Mouse (Mus musculus) ZHBTc4 (cell line): Measurements from ENCODE around the gene Vmn1r184.
"Not testable (repeated sequence)": the region's sequence is repeated elsewhere in the genome, so short reads cannot be mapped to it uniquely, and the experiment has no call there.

ENCODE experiments used
- DNase-seq: peaks from one replicate; pipeline ENCODE4 v3.0.0-alpha.2; 2011; ENCODE audit warnings: low read depth, low spot score

Gene Vmn1r184

DNA sequence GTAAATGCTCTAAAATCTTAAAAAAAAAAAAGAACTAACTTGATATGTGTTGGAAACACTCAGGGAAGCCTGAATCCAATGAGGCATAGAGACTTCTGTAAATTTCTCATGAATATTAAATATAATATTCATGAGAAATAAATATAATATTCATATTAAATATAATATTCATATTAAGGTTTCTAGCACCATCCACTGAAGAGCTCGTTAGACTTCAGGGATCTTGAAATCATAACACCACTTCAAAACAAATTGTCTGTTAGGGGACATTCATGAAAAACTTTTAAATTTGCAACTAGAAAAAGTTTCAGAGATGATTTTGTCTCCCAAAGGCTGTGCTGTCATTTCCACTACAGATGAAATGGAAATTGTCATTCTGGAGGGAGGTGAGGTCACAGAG is at the start of gene Vmn1r184:
Vmn1r184 (plus strand) TSS at position 301 of the 400 bp plus-strand sequence.
- not testable (repeated sequence) for DNase-seq

DNA sequence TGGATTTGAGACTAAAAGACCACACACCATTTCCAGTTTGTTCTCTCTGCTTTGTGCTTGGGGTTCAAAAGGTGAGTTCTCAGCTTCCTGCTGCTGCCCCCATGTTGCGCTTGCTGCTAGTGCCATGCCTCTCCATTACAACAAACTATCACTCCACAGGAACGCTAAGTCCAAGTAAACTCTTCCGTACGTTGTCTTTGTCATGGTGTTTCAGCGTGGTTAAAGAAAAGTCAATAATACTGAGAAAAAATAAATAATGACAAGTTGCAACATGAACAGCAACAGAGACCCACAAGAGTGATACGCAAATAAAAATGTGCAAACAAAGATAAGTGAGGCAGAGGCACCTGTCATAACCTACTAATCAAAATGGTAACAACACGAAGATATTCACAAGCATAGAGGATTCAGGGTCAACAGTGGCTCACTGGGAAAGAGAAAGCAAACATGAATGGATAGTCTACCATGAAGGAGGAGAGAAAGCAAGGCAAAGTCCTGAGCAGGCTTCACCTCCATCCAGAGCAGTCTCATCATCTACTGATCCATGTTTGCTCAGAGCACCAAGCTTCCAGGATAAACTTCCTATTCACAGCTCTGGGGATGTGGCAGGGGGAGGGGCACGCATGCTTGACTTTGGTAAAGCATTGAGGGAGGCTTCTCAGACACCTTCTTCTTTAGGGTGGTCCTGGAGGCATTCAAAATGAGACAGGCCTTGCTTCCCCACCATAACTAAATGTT is 43.5 kb downstream of the Vmn1r184 start:
- DNase-seq = not testable (repeated sequence)

GRCm38 (mm10) chr7:26306926-26307325 is 46.8 kb downstream of the Vmn1r184 start, which contains the start of gene Cyp2a4:
Gene Cyp2a4 (plus strand): TSS chr7:26307169.
- DNase-seq = not testable (repeated sequence)

DNA sequence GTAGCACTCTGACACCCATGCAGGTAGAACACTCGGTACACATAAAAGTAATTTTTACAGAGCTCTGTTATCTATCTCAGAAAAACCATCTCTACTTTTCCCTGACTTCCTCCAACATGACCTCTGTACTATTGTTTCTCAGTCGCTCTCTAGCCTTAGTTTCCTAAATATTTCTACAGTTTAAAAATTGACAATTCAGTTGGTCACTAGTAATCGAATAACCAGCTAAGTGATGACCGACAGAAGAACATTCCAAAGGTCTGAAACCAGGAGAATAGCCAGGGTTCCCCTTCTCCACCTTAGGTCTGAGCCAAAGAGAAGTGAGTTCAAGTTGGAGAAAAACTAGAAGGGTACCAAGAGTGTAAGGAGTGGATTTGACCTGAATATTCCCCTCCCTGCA is 51.7 kb downstream of the Vmn1r184 start:
- not testable (repeated sequence) for DNase-seq

DNA sequence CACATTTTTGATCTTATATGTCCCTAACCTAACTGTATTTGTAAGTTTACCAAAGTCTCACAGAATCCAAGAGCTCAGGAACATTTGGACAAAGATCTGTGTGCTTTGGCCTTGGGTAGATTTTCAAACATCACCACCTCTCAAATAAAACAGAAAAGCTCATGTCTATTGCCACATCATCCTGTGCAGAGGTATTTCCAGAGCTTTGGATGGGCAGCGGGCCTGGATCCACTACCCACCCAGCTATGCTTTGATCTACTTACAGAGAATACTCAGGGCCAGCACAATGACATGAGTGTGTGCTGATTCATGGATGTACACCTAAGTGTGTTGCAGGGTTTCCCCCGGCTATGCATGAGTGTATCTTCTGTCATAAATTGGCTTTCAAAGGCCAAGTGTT is 55.1 kb downstream of the Vmn1r184 start:
- DNase-seq = not testable (repeated sequence)

GRCm38 (mm10) chr7:26315809-26316208 is 55.7 kb downstream of the Vmn1r184 start:
- DNase-seq = not testable (repeated sequence)
